Mouse (Mus musculus): ENCODE measurements around the gene Prss53.
A peak's percentile ranks its signal among the peaks of the same experiment; 100 is the strongest.

DNA sequence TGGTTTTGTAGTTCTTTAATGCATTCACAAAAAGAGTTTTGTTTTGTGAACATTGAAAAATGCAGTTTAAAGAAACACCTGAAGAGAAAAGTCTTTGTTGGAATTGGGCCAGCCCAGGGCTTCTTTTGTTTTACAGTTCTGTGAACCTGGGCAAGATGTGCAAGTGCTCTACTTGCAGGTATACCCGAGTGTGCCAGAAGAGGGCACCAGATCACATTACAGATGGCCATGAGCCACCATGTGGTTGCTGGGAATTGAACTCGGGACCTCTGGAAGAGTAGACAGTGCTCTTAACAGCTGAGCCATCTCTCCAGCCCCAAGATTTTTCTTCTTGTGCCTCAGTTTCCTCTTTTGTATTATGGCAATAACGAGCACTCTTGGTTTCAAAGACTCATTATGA lies 27.4 kb upstream of the Prss53 start:
- TF ChIP-seq CTCF (IDR thresholded peaks at IDR 0.05; ENCODE audit: low read depth, low read length): peak; percentile 42; the same call in 1 of the 2 replicates
- TF ChIP-seq TAL1 (conservative IDR thresholded peaks at IDR 0.05; ENCODE audit: low read depth, low read length): no peak
- TF ChIP-seq GATA1 (IDR thresholded peaks at IDR 0.05; ENCODE audit: borderline replicate concordance, low read length): no peak
- no peak for TF ChIP-seq POLR2AphosphoS5 (IDR thresholded peaks at IDR 0.05; ENCODE audit: insufficient replicate concordance, low read depth, low read length)
- TF ChIP-seq GATA2 (IDR thresholded peaks at IDR 0.05; ENCODE audit: borderline replicate concordance, low read depth, low read length): no peak
